In genomic region chr5:73859320-73859719, GRCm38 (mm10) we compare ENCODE assay signal across 29 mouse cellular contexts.
DNase-seq lines count a peak whose midpoint lies in the region; ATAC-seq and TF ChIP-seq lines count a peak whose summit lies in the region.
"Had no signal": no experiment of that assay in that cellular context is flagged by ENCODE, and none has a peak within 500 bp of the region (broad histone marks: within the 10 kb centered on the region; RNA-seq: fewer than 3 reads in every experiment).

No protein-coding gene starts in this region.

- no peak overlapping the region for H3K27ac ChIP-seq in limb, embryonic 11.5 days (replicated peaks; ENCODE audit: low read depth, low read length)
- no peak overlapping the region for H3K27ac ChIP-seq in limb, embryonic 10.5 days
- H3K27ac ChIP-seq in lung, postnatal 0 days (ENCODE audit: low read length) = no peak overlapping the region
- no peak overlapping the region for H3K27ac ChIP-seq in thymus, adult 2 months (ENCODE audit: control insufficient read depth, insufficient read depth, low read length)
- H3K27ac ChIP-seq: gastrocnemius, adult 2 months; heart, embryonic 13.5 days; hindbrain, embryonic 10.5 days; hindbrain, embryonic 15.5 days; liver, embryonic 12.5 days; midbrain, embryonic 13.5 days had no signal

- no peak for TF ChIP-seq EP300 in lung, postnatal 0 days (IDR thresholded peaks at IDR 0.05)

- no peaks in the 10 kb centered on the region for H3K9me3 ChIP-seq in limb, embryonic 11.5 days (ENCODE audit: control insufficient read depth, low read length)
- no peaks in the 10 kb centered on the region for H3K9me3 ChIP-seq in limb, embryonic 10.5 days (replicated peaks)
- H3K9me3 ChIP-seq in lung, postnatal 0 days (ENCODE audit: low read length) = no peaks in the 10 kb centered on the region
- H3K9me3 ChIP-seq: G1E; hindbrain, embryonic 10.5 days; hindbrain, embryonic 15.5 days; liver, embryonic 12.5 days; midbrain, embryonic 13.5 days had no signal

- H3K4me3 ChIP-seq in limb, embryonic 11.5 days (ENCODE audit: low read depth, low read length) = no peak overlapping the region
- H3K4me3 ChIP-seq in limb, embryonic 10.5 days = no peak overlapping the region
- no peak overlapping the region for H3K4me3 ChIP-seq in lung, postnatal 0 days (ENCODE audit: low read depth, low read length)
- no peak overlapping the region for H3K4me3 ChIP-seq in thymus, adult 2 months (ENCODE audit: control insufficient read depth, insufficient read depth, low read length)
- H3K4me3 ChIP-seq: erythroblast, embryonic 14.5 days; gastrocnemius, adult 2 months; heart, embryonic 13.5 days; hindbrain, embryonic 10.5 days; hindbrain, embryonic 15.5 days; liver, embryonic 12.5 days; megakaryocyte, embryonic 14.5 days; midbrain, embryonic 13.5 days had no signal

- DNase-seq in limb, embryonic 11.5 days (ENCODE audit: low spot score) = peak; percentile 19
- DNase-seq in limb, embryonic 10.5 days (ENCODE audit: low spot score) = no peak
- peak; percentile 26 for DNase-seq in lung, postnatal 0 days (ENCODE audit: low spot score)
- no peak for DNase-seq in lung, postnatal 25 days (ENCODE audit: low spot score)
- DNase-seq in large intestine, adult 2 months (ENCODE audit: low read depth, low spot score) = peak; percentile 16
- no peak for DNase-seq in heart, adult 9 months (ENCODE audit: low spot score in 2 of 2)
- DNase-seq in thymus, adult 2 months = no peak
- DNase-seq: adrenal gland, postnatal 25 days; cerebellum, adult 11-12 months; cerebellum, adult 9-11 months; gastrocnemius, adult 2 months; gastrocnemius, postnatal 36 days; heart, adult 18-20 months; heart, postnatal 10 days; kidney, adult 9 months; kidney, postnatal 10 days; liver, postnatal 0 days; thymus, postnatal 14 days had no signal

- H3K4me1 ChIP-seq in limb, embryonic 11.5 days (ENCODE audit: control insufficient read depth, insufficient read depth, low read length) = peaks cover 2% of the 10 kb centered on the region; the same call in 1 of the 2 replicates
- H3K4me1 ChIP-seq in limb, embryonic 10.5 days = peaks cover 8% of the 10 kb centered on the region
- H3K4me1 ChIP-seq in lung, postnatal 0 days (ENCODE audit: insufficient read depth, low read depth, low read length) = no peaks in the 10 kb centered on the region
- no peaks in the 10 kb centered on the region for H3K4me1 ChIP-seq in thymus, adult 2 months (replicated peaks; ENCODE audit: control insufficient read depth, insufficient read depth, low read length)
- H3K4me1 ChIP-seq: hindbrain, embryonic 10.5 days; liver, embryonic 12.5 days; megakaryocyte, embryonic 14.5 days had no signal

- no peak overlapping the region for H3K4me2 ChIP-seq in limb, embryonic 11.5 days (ENCODE audit: low read depth, severe bottlenecking)
- no peak overlapping the region for H3K4me2 ChIP-seq in lung, postnatal 0 days (replicated peaks; ENCODE audit: low read depth, low read length)
- H3K4me2 ChIP-seq: heart, embryonic 13.5 days; hindbrain, embryonic 15.5 days; liver, embryonic 12.5 days; midbrain, embryonic 13.5 days had no signal

- TF ChIP-seq CTCF in lung, postnatal 0 days (IDR thresholded peaks at IDR 0.05) = no peak
- no peak for TF ChIP-seq CTCF in thymus, adult 2 months (IDR thresholded peaks at IDR 0.05; ENCODE audit: borderline replicate concordance, control insufficient read depth, extremely low read depth, insufficient read depth, low read length, poor library complexity)

- WGBS in limb, embryonic 11.5 days = 97% methylated on average over 1 of the region's 1 CpGs
- 88% methylated on average over 1 of the region's 1 CpGs for WGBS in limb, embryonic 10.5 days
- 68% methylated on average over 1 of the region's 1 CpGs for WGBS in lung, postnatal 0 days
- 38% methylated on average over 1 of the region's 1 CpGs for WGBS in large intestine, adult 2 months
- 94% methylated on average over 1 of the region's 1 CpGs for WGBS in thymus, adult 2 months

- TF ChIP-seq POLR2A in thymus, adult 2 months (IDR thresholded peaks at IDR 0.05; ENCODE audit: control insufficient read depth, extremely low read depth, insufficient read depth, low read length, poor library complexity) = no peak

- H3K36me3 ChIP-seq in limb, embryonic 11.5 days (ENCODE audit: control insufficient read depth, insufficient read depth, low read length) = no peaks in the 10 kb centered on the region
- H3K36me3 ChIP-seq in limb, embryonic 10.5 days = no peaks in the 10 kb centered on the region
- no peaks in the 10 kb centered on the region for H3K36me3 ChIP-seq in lung, postnatal 0 days (ENCODE audit: insufficient read depth, low read length)
- no peaks in the 10 kb centered on the region for H3K36me3 ChIP-seq in thymus, adult 2 months (ENCODE audit: control insufficient read depth, insufficient read depth, low read length)
- H3K36me3 ChIP-seq: G1E; heart, embryonic 13.5 days; hindbrain, embryonic 10.5 days; hindbrain, embryonic 15.5 days; liver, embryonic 12.5 days; midbrain, embryonic 13.5 days had no signal

- H3K9ac ChIP-seq in limb, embryonic 11.5 days (ENCODE audit: low read length) = no peak overlapping the region
- no peak overlapping the region for H3K9ac ChIP-seq in lung, postnatal 0 days (replicated peaks; ENCODE audit: low read depth)
- H3K9ac ChIP-seq: heart, embryonic 13.5 days; hindbrain, embryonic 15.5 days; liver, embryonic 12.5 days; liver, postnatal 0 days; midbrain, embryonic 13.5 days had no signal

- ATAC-seq in limb, embryonic 11.5 days (ENCODE audit: insufficient number of reproducible peaks, low FRiP score, low TSS enrichment, low read depth) = no peak
- ATAC-seq in lung, postnatal 0 days = 0 out of 2 replicates have a peak, but pooled peaks have one; percentile 38
- ATAC-seq: forebrain, embryonic 16.5 days; inflammation-experienced regulatory T-cells, adult 6 months; liver, embryonic 12.5 days; liver, postnatal 0 days; midbrain, embryonic 13.5 days; Patski had no signal

- H3K27me3 ChIP-seq in limb, embryonic 11.5 days (ENCODE audit: control insufficient read depth, insufficient read depth, low read length) = no peaks in the 10 kb centered on the region
- no peaks in the 10 kb centered on the region for H3K27me3 ChIP-seq in limb, embryonic 10.5 days (ENCODE audit: low read depth, poor library complexity, severe bottlenecking)
- H3K27me3 ChIP-seq in lung, postnatal 0 days (replicated peaks; ENCODE audit: insufficient read depth, low read length) = no peaks in the 10 kb centered on the region
- no peaks in the 10 kb centered on the region for H3K27me3 ChIP-seq in thymus, adult 2 months (ENCODE audit: control insufficient read depth, insufficient read depth, low read length)
- H3K27me3 ChIP-seq: heart, embryonic 13.5 days; hindbrain, embryonic 15.5 days; liver, embryonic 12.5 days; megakaryocyte, embryonic 14.5 days; midbrain, embryonic 13.5 days had no signal

Comparison
In these comparisons a context has a peak if more than half of its experiments do, and no peak if none do; other contexts are left out.
1. DNase-seq: peak in limb, embryonic 11.5 days (single experiment), lung, postnatal 0 days (single experiment) and large intestine, adult 2 months (single experiment); none in limb, embryonic 10.5 days (single experiment), lung, postnatal 25 days (single experiment), heart, adult 9 months (0 of 2) and thymus, adult 2 months (single experiment).